Mouse (Mus musculus) brain, embryonic 14.5 days (tissue): ENCODE data around the gene Igfbp6.
"Not testable (repeated sequence)": the region's sequence is repeated elsewhere in the genome, so short reads cannot be mapped to it uniquely, and the experiment has no call there.

Experiments
- CTCF ChIP-seq: fragments of 200-500 bp; IDR thresholded peaks from 2 replicates; pipeline ENCODE4 v1.5.1; 2012; ENCODE audit warnings: inconsistent platforms, mild to moderate bottlenecking, moderate library complexity, borderline replicate concordance; ENCODE audit not compliant: insufficient read depth, insufficient read length; ENCODE audit errors: extremely low read depth
- POLR2A ChIP-seq: fragments of 200-500 bp; IDR thresholded peaks from 2 replicates; pipeline ENCODE4 v1.6.1; 2012; ENCODE audit warnings: mild to moderate bottlenecking, inconsistent platforms, borderline replicate concordance; ENCODE audit not compliant: poor library complexity, insufficient read depth, insufficient read length, severe bottlenecking; ENCODE audit errors: extremely low read depth

DNA sequence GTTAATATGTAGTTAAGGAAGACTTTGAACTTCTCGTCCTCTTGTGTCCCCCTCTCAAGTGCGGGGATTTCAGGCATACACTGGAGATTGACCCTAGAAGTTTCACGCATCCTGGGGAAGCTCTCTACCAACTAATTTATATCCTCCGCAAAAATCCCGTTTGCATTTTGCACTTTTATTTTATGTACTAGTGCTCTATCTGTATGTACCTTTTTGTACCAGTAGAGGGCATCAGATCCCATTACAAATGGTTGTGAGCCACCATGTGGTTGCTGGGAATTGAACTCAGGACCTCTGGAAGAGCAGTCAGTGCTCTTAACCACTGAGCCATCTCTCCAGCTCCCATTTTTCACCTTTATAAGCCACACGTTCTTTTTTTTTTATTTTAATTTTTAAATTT lies 10.8 kb downstream of the Igfbp6 start:
- TF ChIP-seq CTCF, POLR2A: not testable (repeated sequence)
